Comparison of ENCODE assay signal across 33 mouse cellular contexts in genomic region chr3:150640004-150640676, GRCm38 (mm10).
"Had no signal": no experiment of that assay in that cellular context is flagged by ENCODE, and none has a peak within 500 bp of the region (broad histone marks: within the 10 kb centered on the region; RNA-seq: fewer than 3 reads in every experiment).

No protein-coding gene starts in this region.

- H3K4me2 ChIP-seq: heart, embryonic 11.5 days; heart, embryonic 12.5 days; heart, embryonic 13.5 days; heart, embryonic 15.5 days; hindbrain, embryonic 12.5 days; hindbrain, embryonic 13.5 days; hindbrain, embryonic 14.5 days; hindbrain, embryonic 15.5 days; kidney, embryonic 15.5 days had no signal

- H3K27me3 ChIP-seq: heart, embryonic 12.5 days; heart, embryonic 13.5 days; heart, embryonic 15.5 days; hindbrain, embryonic 12.5 days; hindbrain, embryonic 13.5 days; hindbrain, embryonic 15.5 days; kidney, embryonic 15.5 days had no signal

- H3K27ac ChIP-seq: heart, embryonic 10.5 days; heart, embryonic 13.5 days; heart, embryonic 15.5 days; hindbrain, embryonic 10.5 days; hindbrain, embryonic 12.5 days; hindbrain, embryonic 13.5 days; hindbrain, embryonic 14.5 days; hindbrain, embryonic 15.5 days; hindbrain, postnatal 0 days; kidney, embryonic 15.5 days; kidney, postnatal 0 days; layer of hippocampus, adult 2 months; left cerebral cortex, adult 2 months had no signal

- H3K4me1 ChIP-seq: heart, embryonic 10.5 days; heart, embryonic 12.5 days; heart, embryonic 13.5 days; heart, embryonic 15.5 days; hindbrain, embryonic 10.5 days; hindbrain, embryonic 12.5 days; hindbrain, embryonic 13.5 days; hindbrain, embryonic 15.5 days; kidney, embryonic 15.5 days had no signal

- DNase-seq: heart, postnatal 10 days; heart, postnatal 14 days; heart, postnatal 36 days; heart, postnatal 4 days; kidney, adult 11 months; kidney, adult 18-20 months; kidney, adult 2 months; kidney, adult 8-10 months; kidney, adult 9 months; kidney, postnatal 10 days; kidney, postnatal 14 days; kidney, postnatal 25 days; kidney, postnatal 36 days; kidney, postnatal 4 days; layer of hippocampus, adult 9-11 months; layer of hippocampus, postnatal 36 days had no signal

- H3K9ac ChIP-seq: heart, embryonic 12.5 days; heart, embryonic 13.5 days; heart, embryonic 15.5 days; hindbrain, embryonic 12.5 days; hindbrain, embryonic 13.5 days; hindbrain, embryonic 14.5 days; hindbrain, embryonic 15.5 days; kidney, embryonic 15.5 days had no signal

- H3K9me3 ChIP-seq: heart, embryonic 10.5 days; heart, embryonic 12.5 days; heart, embryonic 13.5 days; heart, embryonic 15.5 days; hindbrain, embryonic 10.5 days; hindbrain, embryonic 12.5 days; hindbrain, embryonic 13.5 days; hindbrain, embryonic 15.5 days; kidney, embryonic 15.5 days had no signal

- H3K36me3 ChIP-seq: heart, embryonic 10.5 days; heart, embryonic 12.5 days; heart, embryonic 13.5 days; heart, embryonic 15.5 days; hindbrain, embryonic 10.5 days; hindbrain, embryonic 12.5 days; hindbrain, embryonic 13.5 days; hindbrain, embryonic 15.5 days; kidney, embryonic 15.5 days had no signal

- ATAC-seq: hindbrain, embryonic 16.5 days; hindbrain, postnatal 0 days; inflammation-experienced regulatory T-cells, adult 6 months had no signal

- H3K4me3 ChIP-seq: heart, embryonic 10.5 days; heart, embryonic 12.5 days; heart, embryonic 13.5 days; heart, embryonic 15.5 days; hindbrain, embryonic 10.5 days; hindbrain, embryonic 12.5 days; hindbrain, embryonic 13.5 days; hindbrain, embryonic 15.5 days; kidney, embryonic 15.5 days; layer of hippocampus, adult 2 months; left cerebral cortex, adult 2 months had no signal
